ENCODE assay signal across 8 mouse cellular contexts in the genomic region with DNA sequence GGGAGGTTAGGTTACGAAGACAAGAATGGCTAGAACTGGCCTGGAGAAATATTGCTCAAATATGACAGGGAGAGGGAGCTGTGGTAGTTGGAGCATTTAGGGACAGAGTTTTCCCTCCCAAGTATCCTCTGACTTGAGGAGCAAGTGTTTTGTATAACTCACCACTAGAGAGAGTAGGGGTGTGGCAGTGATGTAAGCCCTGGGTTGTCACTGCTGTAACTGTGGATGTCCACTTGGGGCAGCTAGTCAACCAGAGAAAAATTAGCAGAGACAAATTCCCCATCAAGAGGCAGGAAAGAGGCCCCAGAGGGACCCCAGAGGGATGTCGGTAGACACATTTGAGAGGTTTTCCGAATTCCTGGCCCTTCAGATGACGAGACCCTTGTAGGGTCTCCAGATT. TPM values are rescaled to one million over a fixed set of nuclear protein-coding genes. Genes with fewer than 3 reads are reported as not detected.
DNase-seq lines count a peak whose midpoint lies in the region; ATAC-seq and TF ChIP-seq lines count a peak whose summit lies in the region.

No protein-coding gene starts in this region.

- H3K4me2 ChIP-seq in heart, embryonic 12.5 days = no peak overlapping the region
- H3K4me2 ChIP-seq in heart, embryonic 16.5 days (ENCODE audit: low read depth, low read length) = no peak overlapping the region

- intact Hi-C loops in heart, adult 2 months (cut with DNase I) = loop anchor here (1.0 to 2.0 kb wide), 2 partner anchors 15 to 91 kb away; no protein-coding TSS in a partner anchor
- intact Hi-C loops in left cerebral cortex, postnatal 4 days (cut with DNase I) = no loop called here

- no peak overlapping the region for H3K27ac ChIP-seq in heart, adult 2 months
- no peak overlapping the region for H3K27ac ChIP-seq in heart, embryonic 12.5 days (ENCODE audit: poor library complexity, severe bottlenecking)
- H3K27ac ChIP-seq in heart, embryonic 16.5 days (ENCODE audit: low read length) = no peak overlapping the region
- H3K27ac ChIP-seq in small intestine, adult 2 months (ENCODE audit: insufficient read depth, low read depth, low read length) = no peak overlapping the region

- no peak overlapping the region for H3K9ac ChIP-seq in heart, adult 2 months (ENCODE audit: low read depth, low read length)
- H3K9ac ChIP-seq in heart, embryonic 12.5 days = no peak overlapping the region
- no peak overlapping the region for H3K9ac ChIP-seq in heart, embryonic 16.5 days (ENCODE audit: low read length)

- TF ChIP-seq EP300 in heart, adult 2 months (IDR thresholded peaks at IDR 0.05; ENCODE audit: insufficient read depth, low read depth, low read length) = peak; percentile 72; the same call in 1 of the 2 replicates

- H3K4me3 ChIP-seq in heart, adult 2 months = no peak overlapping the region
- no peak overlapping the region for H3K4me3 ChIP-seq in heart, embryonic 12.5 days
- no peak overlapping the region for H3K4me3 ChIP-seq in heart, embryonic 16.5 days (ENCODE audit: low read length)
- no peak overlapping the region for H3K4me3 ChIP-seq in small intestine, adult 2 months (ENCODE audit: low read depth, low read length)

- peaks cover 2% of the 10 kb centered on the region for H3K36me3 ChIP-seq in heart, adult 2 months (ENCODE audit: control insufficient read depth, insufficient read depth, low read length)
- H3K36me3 ChIP-seq in heart, embryonic 12.5 days = 0 out of 2 replicates have a peak, but pooled peaks cover 4% of the 10 kb centered on the region
- peaks cover 5% of the 10 kb centered on the region for H3K36me3 ChIP-seq in heart, embryonic 16.5 days (ENCODE audit: control insufficient read depth, insufficient read depth)
- no peaks in the 10 kb centered on the region for H3K36me3 ChIP-seq in small intestine, adult 2 months (ENCODE audit: control insufficient read depth, insufficient read depth, low read length)

- no peak for TF ChIP-seq POLR2A in heart, adult 2 months (IDR thresholded peaks at IDR 0.05; ENCODE audit: insufficient read depth, low read depth, low read length)
- no peak for TF ChIP-seq POLR2A in small intestine, adult 2 months (IDR thresholded peaks at IDR 0.05; ENCODE audit: low read depth, low read length)

- 44% methylated on average over 4 of the region's 4 CpGs for WGBS in heart, adult 2 months
- 56% methylated on average over 4 of the region's 4 CpGs for WGBS in heart, embryonic 12.5 days
- WGBS in heart, embryonic 16.5 days = 53% methylated on average over 4 of the region's 4 CpGs
- 64% methylated on average over 4 of the region's 4 CpGs for WGBS in small intestine, adult 2 months

- ATAC-seq in heart, embryonic 12.5 days (ENCODE audit: insufficient number of reproducible peaks, low FRiP score) = no peak
- 0 out of 2 replicates have a peak, but pooled peaks have one; percentile 42 for ATAC-seq in heart, embryonic 16.5 days (replicated peaks; ENCODE audit: extremely low read depth, insufficient read depth, low FRiP score)

- H3K9me3 ChIP-seq in heart, embryonic 12.5 days (replicated peaks) = no peaks in the 10 kb centered on the region
- H3K9me3 ChIP-seq in heart, embryonic 16.5 days (replicated peaks; ENCODE audit: control insufficient read depth, low read length) = peaks cover 4% of the 10 kb centered on the region; the same call in 1 of the 2 replicates

- TF ChIP-seq CTCF in heart, adult 2 months (IDR thresholded peaks at IDR 0.05) = peak; percentile 91
- TF ChIP-seq CTCF in small intestine, adult 2 months (IDR thresholded peaks at IDR 0.05; ENCODE audit: extremely low read depth, insufficient read length, insufficient replicate concordance, low read depth, low read length) = peak; percentile 69; the same call in 1 of the 2 replicates

- H3K27me3 ChIP-seq in heart, adult 2 months (ENCODE audit: control insufficient read depth, insufficient read depth, low read length) = no peaks in the 10 kb centered on the region
- no peaks in the 10 kb centered on the region for H3K27me3 ChIP-seq in heart, embryonic 12.5 days (replicated peaks)
- no peaks in the 10 kb centered on the region for H3K27me3 ChIP-seq in heart, embryonic 16.5 days (ENCODE audit: control insufficient read depth, insufficient read depth, low read length)
- H3K27me3 ChIP-seq in small intestine, adult 2 months (ENCODE audit: control insufficient read depth, insufficient read depth, low read length) = no peaks in the 10 kb centered on the region

- H3K79me2 ChIP-seq in heart, adult 2 months (replicated peaks; ENCODE audit: control insufficient read depth, insufficient read depth, low read length) = no peaks in the 10 kb centered on the region

- DNase-seq in heart, adult 2 months = peak; percentile 47 to 50
- DNase-seq in CD4-positive helper T cell, adult 2 months (ENCODE audit: low read depth, low spot score) = peak; percentile 59
- DNase-seq in R1 (ENCODE audit: low read depth, low spot score) = peak; percentile 92
- peak; percentile 26 for DNase-seq in left cerebral cortex, postnatal 4 days
- no peak for DNase-seq in spleen, postnatal 14 days (ENCODE audit: low spot score in 2 of 2)

- H3K4me1 ChIP-seq in heart, adult 2 months (ENCODE audit: control insufficient read depth, insufficient read depth, low read length) = no peaks in the 10 kb centered on the region; the same call in 1 of the 2 replicates
- 0 out of 2 replicates have a peak, but pooled peaks cover 3% of the 10 kb centered on the region for H3K4me1 ChIP-seq in heart, embryonic 12.5 days (replicated peaks)
- H3K4me1 ChIP-seq in heart, embryonic 16.5 days (ENCODE audit: control insufficient read depth, insufficient read depth, low read length) = no peaks in the 10 kb centered on the region; the same call in 1 of the 2 replicates
- peaks cover 11% of the 10 kb centered on the region; the same call in 1 of the 2 replicates for H3K4me1 ChIP-seq in small intestine, adult 2 months (ENCODE audit: control insufficient read depth, insufficient read depth, insufficient read length, low read length)

RNA-seq across cellular contexts. Expression of a gene that starts 1.2 kb away (rescaled TPM):
- total RNA-seq in heart, adult 2 months (2021) = under 1 TPM; 0.23 to 0.50 TPM
- polyA plus RNA-seq in heart, adult 2 months (2012; rRNA removed) = 0.57 TPM in 1 of 2 replicates, not detected in the other
- not detected in 2 replicates for polyA plus RNA-seq in heart, embryonic 12.5 days (2016; fragmentation: Nextera tagmentation; extraction: Ambion mirVana)
- polyA plus RNA-seq in heart, embryonic 16.5 days (2015; fragmentation: Nextera tagmentation; extraction: Ambion mirVana) = 5.7 and 7.3 TPM in 2 replicates
- total RNA-seq in left cerebral cortex, postnatal 4 days (2021) = not detected
- polyA plus RNA-seq in small intestine, adult 2 months (2012; rRNA removed) = 1.3 and 2.8 TPM in 2 replicates

RNA-seq across cellular contexts. Expression of a gene that starts 11.2 kb away (rescaled TPM):
- 10 to 100 TPM; 28.3 to 29.6 TPM for total RNA-seq in heart, adult 2 months (2021)
- 56.7 and 78.0 TPM in 2 replicates for polyA plus RNA-seq in heart, adult 2 months (2012; rRNA removed)
- 71.4 and 74.1 TPM in 2 replicates for polyA plus RNA-seq in heart, embryonic 12.5 days (2016; fragmentation: Nextera tagmentation; extraction: Ambion mirVana)
- polyA plus RNA-seq in heart, embryonic 16.5 days (2015; fragmentation: Nextera tagmentation; extraction: Ambion mirVana) = 84.4 and 88.6 TPM in 2 replicates
- 10 to 100 TPM in 1 of 2 experiments, 1 to 10 TPM in 1; 9.7 to 12.2 TPM for total RNA-seq in left cerebral cortex, postnatal 4 days (2021)
- polyA plus RNA-seq in small intestine, adult 2 months (2012; rRNA removed) = 8.5 and 9.7 TPM in 2 replicates

RNA-seq across cellular contexts. Expression of a gene that starts 11.2 kb away (rescaled TPM):
- 1,000 to 10,000 TPM in 1 of 2 experiments, 100 to 1,000 TPM in 1; 871 to 1,070 TPM for total RNA-seq in heart, adult 2 months (2021)
- polyA plus RNA-seq in heart, adult 2 months (2012; rRNA removed) = 1,425 and 1,426 TPM in 2 replicates
- 145 and 148 TPM in 2 replicates for polyA plus RNA-seq in heart, embryonic 12.5 days (2016; fragmentation: Nextera tagmentation; extraction: Ambion mirVana)
- polyA plus RNA-seq in heart, embryonic 16.5 days (2015; fragmentation: Nextera tagmentation; extraction: Ambion mirVana) = 348 and 352 TPM in 2 replicates
- 10 to 100 TPM; 25.2 to 25.4 TPM for total RNA-seq in left cerebral cortex, postnatal 4 days (2021)
- polyA plus RNA-seq in small intestine, adult 2 months (2012; rRNA removed) = 20.2 and 26.8 TPM in 2 replicates

RNA-seq across cellular contexts. Expression of a gene that starts 11.6 kb away (rescaled TPM):
- 10 to 100 TPM; 65.5 to 69.6 TPM for total RNA-seq in heart, adult 2 months (2021)
- polyA plus RNA-seq in heart, adult 2 months (2012; rRNA removed) = 75.2 and 98.3 TPM in 2 replicates
- 30.6 and 31.9 TPM in 2 replicates for polyA plus RNA-seq in heart, embryonic 12.5 days (2016; fragmentation: Nextera tagmentation; extraction: Ambion mirVana)
- polyA plus RNA-seq in heart, embryonic 16.5 days (2015; fragmentation: Nextera tagmentation; extraction: Ambion mirVana) = 96.5 and 110 TPM in 2 replicates
- 10 to 100 TPM; 46.9 to 51.6 TPM for total RNA-seq in left cerebral cortex, postnatal 4 days (2021)
- 44.9 and 65.1 TPM in 2 replicates for polyA plus RNA-seq in small intestine, adult 2 months (2012; rRNA removed)

RNA-seq across cellular contexts. Expression of a gene that starts 16.1 kb away (rescaled TPM):
- 10 to 100 TPM; 90.0 to 93.0 TPM for total RNA-seq in heart, adult 2 months (2021)
- 30.4 and 51.4 TPM in 2 replicates for polyA plus RNA-seq in heart, adult 2 months (2012; rRNA removed)
- 113 and 114 TPM in 2 replicates for polyA plus RNA-seq in heart, embryonic 12.5 days (2016; fragmentation: Nextera tagmentation; extraction: Ambion mirVana)
- polyA plus RNA-seq in heart, embryonic 16.5 days (2015; fragmentation: Nextera tagmentation; extraction: Ambion mirVana) = 95.6 and 98.2 TPM in 2 replicates
- total RNA-seq in left cerebral cortex, postnatal 4 days (2021) = 100 to 1,000 TPM; 193 to 199 TPM
- 14.3 and 22.3 TPM in 2 replicates for polyA plus RNA-seq in small intestine, adult 2 months (2012; rRNA removed)

Comparison
In these comparisons a context has a peak if more than half of its experiments do, and no peak if none do; other contexts are left out.
1. DNase-seq: peak in heart, adult 2 months (2 of 2), CD4-positive helper T cell, adult 2 months (single experiment), R1 (single experiment) and left cerebral cortex, postnatal 4 days (single experiment); none in spleen, postnatal 14 days (0 of 2).